Mouse (Mus musculus) G1E (cell line): Measurements from ENCODE around the gene Rbm7. TPM values are rescaled to one million over a fixed set of nuclear protein-coding genes. Genes with fewer than 3 reads are reported as not detected.

ENCODE experiments used
- ATAC-seq: 2 replicates; pipeline ENCODE4 v1.8.0; 2016; ENCODE audit warnings: mild to moderate bottlenecking; ENCODE audit not compliant: insufficient number of reproducible peaks, poor library complexity, low FRiP score, severe bottlenecking; ENCODE audit errors: extremely low read depth
- DNase-seq: peaks from one replicate; pipeline ENCODE4 v3.0.0; 2012; ENCODE audit warnings: low spot score
- H3K27me3 ChIP-seq: 2 replicates; pipeline ENCODE4 v1.6.1; 2012; ENCODE audit warnings: mild to moderate bottlenecking, low read length, inconsistent platforms; ENCODE audit not compliant: insufficient read depth
- H3K36me3 ChIP-seq: replicated peaks from 2 replicates; pipeline ENCODE3; 2012; ENCODE audit warnings: mild to moderate bottlenecking, inconsistent platforms
- H3K4me1 ChIP-seq: 2 replicates; pipeline ENCODE4 v1.6.1; 2012; ENCODE audit warnings: low read depth, low read length, inconsistent platforms, mixed read lengths; ENCODE audit not compliant: insufficient read depth
- H3K4me3 ChIP-seq: 2 replicates; pipeline ENCODE4 v1.5.1; 2012; ENCODE audit warnings: low read depth, mild to moderate bottlenecking, inconsistent platforms, low read length, moderate library complexity, mixed read lengths
- H3K9me3 ChIP-seq: replicated peaks from 2 replicates; pipeline ENCODE4 v1.6.1; 2012; ENCODE audit warnings: inconsistent platforms
- CTCF ChIP-seq: IDR thresholded peaks from 2 replicates; pipeline ENCODE4 v1.5.1; 2012; ENCODE audit warnings: low read depth, low read length, inconsistent platforms, mixed read lengths
- GATA1 ChIP-seq: IDR thresholded peaks from 2 replicates; pipeline ENCODE4 v1.6.1; 2012; ENCODE audit warnings: borderline replicate concordance, low read length, inconsistent platforms, mixed read lengths
- GATA2 ChIP-seq: IDR thresholded peaks from 2 replicates; pipeline ENCODE4 v1.6.1; 2012; ENCODE audit warnings: low read depth, low read length, inconsistent platforms, borderline replicate concordance
- POLR2AphosphoS5 ChIP-seq: IDR thresholded peaks from 2 replicates; pipeline ENCODE4 v1.6.1; 2012; ENCODE audit warnings: low read depth, low read length, inconsistent platforms; ENCODE audit not compliant: insufficient replicate concordance
- TAL1 ChIP-seq: conservative IDR thresholded peaks from 2 replicates; pipeline ENCODE4 v1.6.1; 2012; ENCODE audit warnings: low read depth, low read length, inconsistent platforms, mixed read lengths
- polyA plus RNA-seq: library from polyadenylated mRNA; stranded (reverse); fragments of >175 nt; gene quantifications from 2 replicates; pipeline ENCODE4 v1.2.3, GENCODE M21; 2012
- total RNA-seq, 2 experiments: library from RNA; stranded (forward) in 1 of 2; stranded (reverse) in 1 of 2; fragments of 200-1000 nt in 1 of 2; fragments of >200 nt in 1 of 2; fragmentation: Nextera tagmentation in 1 of 2; gene quantifications; 2 replicates each; pipeline ENCODE4 v1.2.3; 2014 to 2017

The Rbm7 gene
- total and polyA plus RNA-seq, 3 experiments = 58.6 to 154 (median 115) TPM

DNA sequence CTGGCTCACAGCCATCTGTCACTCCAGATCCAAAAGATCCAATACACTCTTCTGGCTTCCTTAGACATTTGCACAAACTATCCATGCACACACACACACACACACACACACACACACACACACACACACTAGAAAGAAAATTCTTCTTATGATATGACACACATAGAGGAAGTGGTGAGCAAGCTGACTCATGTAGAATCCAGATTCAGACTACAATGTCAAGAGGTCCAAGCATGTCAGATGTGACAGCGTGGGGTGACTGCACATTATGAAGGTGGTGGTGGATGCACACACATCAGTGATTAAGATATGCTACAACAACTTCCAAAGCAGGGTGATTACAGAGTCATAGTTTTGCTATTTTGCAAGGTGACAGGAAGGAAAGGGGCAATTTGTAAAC lies 51.2 kb downstream of the Rbm7 start:
- peaks cover 4% of the 10 kb centered on the region; the same call in 1 of the 2 replicates for H3K4me1 ChIP-seq
- peaks cover 23% of the 10 kb centered on the region for H3K27me3 ChIP-seq
- no peaks in the 10 kb centered on the region for H3K9me3 ChIP-seq
- no peak for TF ChIP-seq TAL1
- no peak for TF ChIP-seq GATA2
- TF ChIP-seq GATA1 = no peak
- no peak for TF ChIP-seq CTCF
- no peak for TF ChIP-seq POLR2AphosphoS5
- ATAC-seq = no peak
- no peak for DNase-seq
- H3K36me3 ChIP-seq = no peaks in the 10 kb centered on the region
- H3K4me3 ChIP-seq = no peak overlapping the region

Other genes with a start within 250 kb of the Rbm7 start
- 10.5 and 64.3 TPM in 2 replicates for gene Nxpe2, start 141.8 kb downstream of the Rbm7 start, total RNA-seq (2014; fragmentation: Nextera tagmentation)
- gene Nxpe2, start 141.8 kb downstream of the Rbm7 start, total RNA-seq (2017) = 1.5 and 2.3 TPM in 2 replicates
- 0.12 and 0.18 TPM in 2 replicates for gene Nxpe2, start 141.8 kb downstream of the Rbm7 start, polyA plus RNA-seq
- gene Rexo2, start 14.7 kb downstream of the Rbm7 start, total RNA-seq (2014; fragmentation: Nextera tagmentation) = 259 and 329 TPM in 2 replicates
- gene Rexo2, start 14.7 kb downstream of the Rbm7 start, total RNA-seq (2017) = 278 and 280 TPM in 2 replicates
- 226 and 248 TPM in 2 replicates for gene Rexo2, start 14.7 kb downstream of the Rbm7 start, polyA plus RNA-seq
- 90.9 and 98.0 TPM in 2 replicates for gene Gm5617, start 143 bp upstream of the Rbm7 start, total RNA-seq (2014; fragmentation: Nextera tagmentation)
- 39.2 and 44.0 TPM in 2 replicates for gene Gm5617, start 143 bp upstream of the Rbm7 start, total RNA-seq (2017)
- gene Gm5617, start 143 bp upstream of the Rbm7 start, polyA plus RNA-seq = 94.6 and 96.1 TPM in 2 replicates
- not detected in 2 replicates for gene Nnmt, start 109.9 kb upstream of the Rbm7 start, total RNA-seq (2014; fragmentation: Nextera tagmentation)
- 0.66 TPM in 1 of 2 replicates, not detected in the other for gene Nnmt, start 109.9 kb upstream of the Rbm7 start, total RNA-seq (2017)
- gene Nnmt, start 109.9 kb upstream of the Rbm7 start, polyA plus RNA-seq = not detected in 2 replicates